12 mouse cellular contexts compared by ENCODE assay signal in genomic region chr16:72721713-72722481, GRCm38 (mm10).
A peak's percentile ranks its signal among the peaks of the same experiment; 100 is the strongest.
DNase-seq lines count a peak whose midpoint lies in the region; ATAC-seq and TF ChIP-seq lines count a peak whose summit lies in the region.
"Had no signal": no experiment of that assay in that cellular context is flagged by ENCODE, and none has a peak within 500 bp of the region (broad histone marks: within the 10 kb centered on the region; RNA-seq: fewer than 3 reads in every experiment).

No protein-coding gene starts in this region.

- H3K9ac ChIP-seq in liver, postnatal 0 days (replicated peaks) = no peak overlapping the region
- no peak overlapping the region for H3K9ac ChIP-seq in intestine, embryonic 16.5 days (ENCODE audit: low read depth, low read length)
- H3K9ac ChIP-seq: midbrain, embryonic 15.5 days; neural tube, embryonic 13.5 days had no signal

- H3K4me3 ChIP-seq in liver, postnatal 0 days (ENCODE audit: low read depth, low read length) = no peak overlapping the region
- H3K4me3 ChIP-seq in intestine, embryonic 16.5 days (ENCODE audit: low read length) = no peak overlapping the region
- H3K4me3 ChIP-seq: midbrain, embryonic 15.5 days; neural tube, embryonic 13.5 days had no signal

- H3K27me3 ChIP-seq in liver, postnatal 0 days (ENCODE audit: insufficient read depth, low read length) = no peaks in the 10 kb centered on the region
- no peaks in the 10 kb centered on the region for H3K27me3 ChIP-seq in intestine, embryonic 16.5 days (replicated peaks; ENCODE audit: control insufficient read depth, insufficient read depth, low read length)
- H3K27me3 ChIP-seq: midbrain, embryonic 15.5 days; neural tube, embryonic 13.5 days had no signal

- ATAC-seq in liver, postnatal 0 days = no peak
- no peak for ATAC-seq in intestine, embryonic 16.5 days
- ATAC-seq: midbrain, embryonic 15.5 days had no signal

- no peaks in the 10 kb centered on the region for H3K36me3 ChIP-seq in liver, postnatal 0 days (replicated peaks; ENCODE audit: insufficient read depth, low read length)
- H3K36me3 ChIP-seq in intestine, embryonic 16.5 days (ENCODE audit: control insufficient read depth, insufficient read depth, low read length) = no peaks in the 10 kb centered on the region
- H3K36me3 ChIP-seq: midbrain, embryonic 15.5 days; neural tube, embryonic 13.5 days had no signal

- no peak for TF ChIP-seq EP300 in liver, postnatal 0 days (IDR thresholded peaks at IDR 0.05; ENCODE audit: low read depth)

- peak; percentile 59 for DNase-seq in heart, adult 11 months
- no peak for DNase-seq in heart, postnatal 4 days
- no peak for DNase-seq in liver, postnatal 0 days
- DNase-seq in liver = no peak
- DNase-seq in fibroblast of lung, adult 2 months (ENCODE audit: low read depth) = peak; percentile 28
- DNase-seq in cerebellum, adult 8-10 months = no peak
- no peak for DNase-seq in gastrocnemius, postnatal 4 days (ENCODE audit: low spot score in 2 of 2)
- DNase-seq: adrenal gland, adult 8-10 months; thymus, adult 2 months had no signal

- H3K4me1 ChIP-seq in liver, postnatal 0 days (ENCODE audit: insufficient read depth) = peaks cover 3% of the 10 kb centered on the region; the same call in 1 of the 2 replicates
- peaks cover 9% of the 10 kb centered on the region; the same call in 1 of the 2 replicates for H3K4me1 ChIP-seq in intestine, embryonic 16.5 days (ENCODE audit: control insufficient read depth, insufficient read depth, low read length)

- no peaks in the 10 kb centered on the region for H3K9me3 ChIP-seq in liver, postnatal 0 days (ENCODE audit: low read length)
- no peaks in the 10 kb centered on the region for H3K9me3 ChIP-seq in intestine, embryonic 16.5 days (ENCODE audit: control insufficient read depth, low read length)
- H3K9me3 ChIP-seq: midbrain, embryonic 15.5 days; neural tube, embryonic 13.5 days had no signal

- no peak overlapping the region for H3K4me2 ChIP-seq in liver, postnatal 0 days (ENCODE audit: low read depth, low read length)
- H3K4me2 ChIP-seq in intestine, embryonic 16.5 days (ENCODE audit: low read depth, low read length) = no peak overlapping the region
- H3K4me2 ChIP-seq: midbrain, embryonic 15.5 days; neural tube, embryonic 13.5 days had no signal

- H3K27ac ChIP-seq in liver, postnatal 0 days (ENCODE audit: low read depth) = peak overlapping the region; percentile 42
- 0 out of 2 replicates have a peak overlapping the region, but pooled peaks have one; percentile 3 for H3K27ac ChIP-seq in intestine, embryonic 16.5 days (ENCODE audit: low read length)
- H3K27ac ChIP-seq: midbrain, embryonic 15.5 days; neural tube, embryonic 13.5 days had no signal

- no peak for TF ChIP-seq CTCF in liver, postnatal 0 days (IDR thresholded peaks at IDR 0.05; ENCODE audit: low read depth)

- 51% methylated on average over 14 of the region's 14 CpGs for WGBS in liver, postnatal 0 days (ENCODE audit: insufficient replicate concordance)
- WGBS in intestine, embryonic 16.5 days = 60% methylated on average over 14 of the region's 14 CpGs

Comparison
In these comparisons a context has a peak if more than half of its experiments do, and no peak if none do; other contexts are left out.
1. DNase-seq: peak in heart, adult 11 months (single experiment) and fibroblast of lung, adult 2 months (single experiment); none in heart, postnatal 4 days (single experiment), liver, postnatal 0 days (single experiment), liver (single experiment), cerebellum, adult 8-10 months (single experiment) and gastrocnemius, postnatal 4 days (0 of 2).